Mouse (Mus musculus): ENCODE measurements around the gene Neurod1. TPM values are rescaled to one million over a fixed set of nuclear protein-coding genes. Genes with fewer than 3 reads are reported as not detected.

Gene Neurod1
- total RNA-seq, 2 experiments from 2014 or later: not detected

DNA sequence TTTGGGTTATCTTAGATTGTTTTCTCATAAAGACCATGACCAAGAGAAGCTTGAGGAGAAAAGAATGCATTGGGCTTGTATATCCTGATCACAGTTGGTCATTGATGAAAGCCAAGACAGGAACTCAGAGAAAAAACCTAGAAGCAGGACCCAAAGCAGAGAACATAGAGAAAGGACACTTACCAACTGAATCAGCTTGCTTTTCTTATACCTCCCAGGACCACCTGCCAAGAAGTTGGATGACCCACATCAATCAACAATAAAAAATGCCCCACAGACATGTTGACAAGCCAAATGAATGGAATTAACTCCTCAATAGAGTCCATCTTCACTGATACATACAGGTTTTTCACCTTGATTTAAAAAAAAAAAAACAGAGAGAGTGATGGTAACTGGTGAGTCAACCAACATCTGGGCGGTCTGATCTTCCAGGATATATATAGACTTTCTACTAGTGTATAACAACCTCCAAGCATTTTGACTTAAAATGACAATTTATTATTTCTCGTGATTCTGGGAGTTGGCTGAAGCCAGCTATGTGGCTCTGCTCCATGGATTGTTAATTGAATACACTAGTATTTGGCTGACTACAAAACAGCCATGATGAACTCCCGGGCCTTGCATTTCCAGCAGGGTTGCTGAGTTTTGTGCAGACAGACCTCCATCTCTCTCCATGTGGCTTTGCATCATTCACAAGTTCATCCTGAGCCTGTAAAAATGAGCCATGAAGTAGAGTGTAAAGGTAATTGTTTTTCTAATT lies 12.5 kb downstream of the Neurod1 start:
- no peak for DNase-seq
- intact Hi-C loops (cut with DNase I): no loop called here

GRCm38 (mm10) chr2:79443401-79443800 lies 13.2 kb downstream of the Neurod1 start:
- intact Hi-C loops (cut with DNase I): no loop called here
- DNase-seq: no peak

- intact Hi-C loops (cut with DNase I): no loop called here
- DNase-seq: no peak
Measured at GRCm38 (mm10) chr2:79442906-79443305, 13.6 kb downstream of the Neurod1 start.

GRCm38 (mm10) chr2:79442227-79442626 lies 14.3 kb downstream of the Neurod1 start:
- intact Hi-C loops (cut with DNase I): no loop called here
- DNase-seq: no peak

DNA sequence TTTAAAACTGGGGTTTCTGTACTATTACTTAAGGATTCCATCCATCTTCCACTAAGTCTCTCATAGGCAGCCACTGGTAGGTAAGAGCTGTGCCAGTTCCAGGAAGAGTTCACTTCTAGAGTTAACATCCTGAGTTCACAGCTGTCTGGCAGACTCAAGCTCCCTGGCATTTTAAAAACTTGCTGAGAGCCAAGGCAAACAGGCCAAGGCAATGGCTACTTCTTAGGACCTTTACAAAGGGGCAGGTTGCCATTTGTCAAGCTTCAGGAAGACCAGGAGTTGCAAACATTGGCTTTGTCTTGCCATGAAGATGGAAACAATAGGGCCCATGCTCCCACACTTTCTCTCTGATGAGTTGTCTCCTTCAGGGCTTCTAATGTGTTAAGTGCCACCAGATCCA lies 26.5 kb downstream of the Neurod1 start:
- DNase-seq: no peak
- intact Hi-C loops (cut with DNase I): no loop called here

DNA sequence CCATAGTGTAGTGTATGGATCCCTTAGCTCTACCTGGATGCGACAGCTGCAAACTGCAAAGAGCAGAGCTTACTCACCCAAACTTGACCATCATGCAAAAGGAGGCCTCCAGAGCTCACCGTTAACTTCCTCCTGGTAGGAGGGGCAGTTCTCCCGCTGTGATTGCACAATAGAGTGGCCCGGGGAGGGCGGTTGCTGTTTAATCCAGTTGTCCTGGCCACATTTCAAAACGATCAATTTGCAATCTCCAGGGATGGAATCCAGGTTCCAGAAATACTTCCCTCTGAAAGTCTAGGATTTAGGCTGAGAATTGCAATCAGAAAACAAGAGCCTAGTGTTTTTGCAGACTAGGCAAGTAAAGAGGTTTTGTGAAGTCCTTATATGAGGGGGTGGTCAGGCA lies 26.9 kb downstream of the Neurod1 start:
- peak; percentile 18 to 22 for DNase-seq
- intact Hi-C loops (cut with DNase I): no loop called here

DNA sequence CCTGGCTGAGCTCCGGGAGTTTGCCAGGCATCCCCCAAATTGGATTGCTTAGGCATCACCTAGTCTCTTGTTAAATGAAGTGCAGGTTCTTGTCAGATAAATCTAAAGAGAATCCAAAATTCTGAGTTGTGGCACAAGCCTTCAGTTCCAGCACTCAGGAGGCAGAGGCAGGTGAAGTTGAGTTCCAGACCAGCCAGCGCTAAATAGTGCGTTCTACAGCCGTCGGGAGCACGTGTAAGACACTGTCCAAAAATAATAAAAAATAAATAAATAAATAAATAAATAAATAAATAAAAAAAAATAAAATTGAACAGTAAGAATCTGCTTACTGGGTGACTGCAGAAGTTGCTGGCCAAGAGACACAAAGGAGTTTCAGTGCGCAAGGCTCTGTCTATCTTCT lies 27.4 kb downstream of the Neurod1 start:
- intact Hi-C loops (cut with DNase I): no loop called here
- DNase-seq: no peak

GRCm38 (mm10) chr2:79428569-79429104 lies 27.9 kb downstream of the Neurod1 start:
- DNase-seq: peak; percentile 8 to 21
- intact Hi-C loops (cut with DNase I): no loop called here

GRCm38 (mm10) chr2:79428022-79428421 lies 28.5 kb downstream of the Neurod1 start:
- intact Hi-C loops (cut with DNase I): no loop called here
- DNase-seq: no peak

GRCm38 (mm10) chr2:79421696-79422095 lies 34.9 kb downstream of the Neurod1 start:
- intact Hi-C loops (cut with DNase I): no loop called here
- DNase-seq: no peak

GRCm38 (mm10) chr2:79414505-79414904 lies 42.0 kb downstream of the Neurod1 start:
- intact Hi-C loops (cut with DNase I): no loop called here
- no peak for DNase-seq

- no peak for DNase-seq
- intact Hi-C loops (cut with DNase I): no loop called here
Measured at GRCm38 (mm10) chr2:79410903-79411255, 45.7 kb downstream of the Neurod1 start.

- intact Hi-C loops (cut with DNase I): no loop called here
- no peak for DNase-seq
Measured at GRCm38 (mm10) chr2:79410247-79410902, 46.2 kb downstream of the Neurod1 start.

DNA sequence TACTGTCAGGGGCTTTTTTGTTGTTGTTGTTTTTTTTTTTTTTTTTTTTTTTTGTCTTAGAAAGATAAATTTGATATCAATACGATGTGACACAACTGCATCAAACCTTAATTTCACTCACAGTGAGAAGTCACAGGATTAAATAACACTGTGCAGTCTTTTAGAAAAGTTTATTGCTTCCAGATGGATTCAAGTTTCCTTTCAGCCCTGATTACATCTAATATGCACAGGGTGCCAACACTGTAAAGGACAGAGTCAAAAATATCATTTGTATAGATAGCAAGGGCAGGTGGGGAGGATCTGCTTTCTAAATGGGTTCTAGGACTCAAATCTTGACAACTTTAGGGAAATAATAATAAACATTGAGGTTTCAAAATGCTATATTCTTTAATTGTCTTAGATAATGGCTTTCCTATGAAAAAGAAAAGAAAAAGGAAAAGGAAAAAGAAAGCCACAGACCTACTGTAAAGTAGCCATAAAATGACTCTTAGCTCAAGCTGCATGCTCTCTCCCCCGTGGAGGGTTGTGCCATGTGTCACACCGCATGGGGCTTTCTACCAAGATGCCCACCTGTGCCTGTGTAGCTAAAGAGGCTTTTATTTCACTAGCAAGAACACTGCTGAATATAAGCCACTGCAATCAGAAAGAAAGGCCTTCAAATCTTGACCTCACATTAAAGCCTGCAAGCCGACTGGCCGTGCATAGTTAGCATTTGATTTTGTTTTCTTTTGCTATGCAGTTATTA lies 50.7 kb downstream of the Neurod1 start:
- no peak for DNase-seq
- intact Hi-C loops (cut with DNase I): no loop called here

Other genes starting within 250 kb of the Neurod1 start
- gene Itga4, start 201.3 kb downstream of the Neurod1 start, total RNA-seq (2021): 1 to 10 TPM; 1.9 to 3.0 TPM
- gene Cerkl, start within 50 bp of the Neurod1 start, total RNA-seq (2021): under 1 TPM; 0.76 to 0.97 TPM
- 10 to 100 TPM; 22.6 to 23.0 TPM for gene Itprid2, start 178.6 kb upstream of the Neurod1 start, total RNA-seq (2021)

Data from heart, postnatal 36 days (tissue).